Comparison of ENCODE assay signal across 14 mouse cellular contexts in the genomic region with DNA sequence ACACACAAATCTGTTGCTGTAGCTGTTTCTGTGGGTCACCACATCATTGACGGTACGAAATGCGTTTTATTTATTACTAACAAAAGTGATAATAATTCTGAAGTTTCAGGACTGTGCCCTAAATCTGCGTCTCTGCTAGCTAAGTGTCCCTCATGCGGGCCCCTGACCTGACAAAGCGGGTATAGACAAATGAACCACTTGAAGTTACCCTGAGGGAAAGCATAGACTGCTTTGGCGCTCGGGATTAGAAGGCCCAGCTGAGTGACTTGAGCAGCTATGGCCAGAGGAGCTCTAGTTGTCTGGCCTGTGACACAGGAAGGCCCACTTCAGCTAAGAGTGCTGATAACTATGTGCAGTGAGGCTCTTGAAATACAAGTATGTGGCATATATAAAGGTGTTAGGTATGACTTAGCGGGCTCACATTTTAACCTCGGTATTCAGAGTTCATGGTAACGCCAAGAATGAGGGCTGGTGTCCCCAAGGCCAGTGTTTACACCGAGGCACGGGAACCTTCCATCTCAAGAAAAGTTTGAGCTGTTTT.
"Had no signal": no experiment of that assay in that cellular context is flagged by ENCODE, and none has a peak within 500 bp of the region (broad histone marks: within the 10 kb centered on the region; RNA-seq: fewer than 3 reads in every experiment).

No protein-coding gene starts in this region.

- H3K9me3 ChIP-seq: intestine, embryonic 15.5 days; limb, embryonic 12.5 days; limb, embryonic 15.5 days had no signal

- ATAC-seq: intestine, embryonic 15.5 days; liver, postnatal 0 days had no signal

- H3K36me3 ChIP-seq: intestine, embryonic 15.5 days; limb, embryonic 12.5 days; limb, embryonic 15.5 days had no signal

- H3K27me3 ChIP-seq: intestine, embryonic 15.5 days; limb, embryonic 12.5 days; limb, embryonic 15.5 days had no signal

- H3K9ac ChIP-seq: intestine, embryonic 15.5 days; limb, embryonic 12.5 days; limb, embryonic 15.5 days; liver, embryonic 14.5 days; liver, postnatal 0 days had no signal

- H3K4me2 ChIP-seq: intestine, embryonic 15.5 days; limb, embryonic 12.5 days; limb, embryonic 15.5 days; liver, embryonic 11.5 days had no signal

- H3K4me3 ChIP-seq: intestine, embryonic 15.5 days; limb, embryonic 12.5 days; limb, embryonic 15.5 days had no signal

- H3K27ac ChIP-seq: intestine, embryonic 15.5 days; limb, embryonic 12.5 days; limb, embryonic 15.5 days; liver, embryonic 14.5 days; macrophage had no signal

- H3K4me1 ChIP-seq: intestine, embryonic 15.5 days had no signal

- DNase-seq: kidney, adult 11 months; kidney, adult 8-10 months; kidney, postnatal 4 days; left cerebral cortex, postnatal 4 days; liver, postnatal 0 days; lung, postnatal 14 days; midbrain, embryonic 14.5 days; thymus, postnatal 25 days had no signal
